Mouse (Mus musculus): ENCODE results near the gene Myo19. TPM values are rescaled to one million over a fixed set of nuclear protein-coding genes. Genes with fewer than 3 reads are reported as not detected.

Myo19 gene
- polyA plus RNA-seq, 1 experiment = 26.4 TPM

- TF ChIP-seq GATA1 (IDR thresholded peaks at IDR 0.05; ENCODE audit: low read length) = no peak
Measured at GRCm38 (mm10) chr11:84956400-84956799, 76.5 kb downstream of the Myo19 start.

GRCm38 (mm10) chr11:84957171-84957570, 77.2 kb downstream of the Myo19 start:
- no peak for TF ChIP-seq GATA1 (IDR thresholded peaks at IDR 0.05; ENCODE audit: low read length)

- no peak for TF ChIP-seq GATA1 (IDR thresholded peaks at IDR 0.05; ENCODE audit: low read length)
Measured at GRCm38 (mm10) chr11:84957591-84958270, 77.8 kb downstream of the Myo19 start, which contains the start of gene Car4. TSS of gene Car4 (plus strand) at chr11:84957786.

- TF ChIP-seq GATA1 (IDR thresholded peaks at IDR 0.05; ENCODE audit: low read length) = no peak
Measured at GRCm38 (mm10) chr11:84958271-84958630, 78.3 kb downstream of the Myo19 start.

GRCm38 (mm10) chr11:84959181-84959580, 79.2 kb downstream of the Myo19 start:
- no peak for TF ChIP-seq GATA1 (IDR thresholded peaks at IDR 0.05; ENCODE audit: low read length)

GRCm38 (mm10) chr11:84959701-84960181, 79.8 kb downstream of the Myo19 start:
- TF ChIP-seq GATA1 (IDR thresholded peaks at IDR 0.05; ENCODE audit: low read length) = no peak

GRCm38 (mm10) chr11:84960291-84960690, 80.3 kb downstream of the Myo19 start:
- no peak for TF ChIP-seq GATA1 (IDR thresholded peaks at IDR 0.05; ENCODE audit: low read length)

- no peak for TF ChIP-seq GATA1 (IDR thresholded peaks at IDR 0.05; ENCODE audit: low read length)
Measured at GRCm38 (mm10) chr11:84960780-84961179, 80.8 kb downstream of the Myo19 start.

Other genes with a start within 250 kb of the Myo19 start
- 8.5 and 9.2 TPM in 2 replicates for gene Mrm1, start 60.6 kb upstream of the Myo19 start, polyA plus RNA-seq (2012)
- 10.5 and 11.6 TPM in 2 replicates for gene Dhrs11, start 51.2 kb upstream of the Myo19 start, polyA plus RNA-seq (2012)
- 124 and 164 TPM in 2 replicates for gene Ggnbp2, start 9.3 kb upstream of the Myo19 start, polyA plus RNA-seq (2012)
- 2.8 and 3.8 TPM in 2 replicates for gene Pigw, start 137 bp downstream of the Myo19 start, polyA plus RNA-seq (2012)
- 1.4 and 1.6 TPM in 2 replicates for gene Znhit3, start 36.2 kb downstream of the Myo19 start, polyA plus RNA-seq (2012)
- not detected in 2 replicates for gene Car4, start 77.6 kb downstream of the Myo19 start, polyA plus RNA-seq (2012)